Mouse (Mus musculus) heart, postnatal 0 days (tissue): ENCODE results near the gene Ptpdc1.

Experiments used
- CTCF ChIP-seq: IDR thresholded peaks from 2 replicates; pipeline ENCODE4 v1.5.1; 2016; ENCODE audit warnings: antibody characterized with exemption, control low read depth, low read depth
- EP300 ChIP-seq: IDR thresholded peaks from 2 replicates; pipeline ENCODE4 v1.6.1; 2016; ENCODE audit warnings: antibody characterized with exemption, low read depth

DNA sequence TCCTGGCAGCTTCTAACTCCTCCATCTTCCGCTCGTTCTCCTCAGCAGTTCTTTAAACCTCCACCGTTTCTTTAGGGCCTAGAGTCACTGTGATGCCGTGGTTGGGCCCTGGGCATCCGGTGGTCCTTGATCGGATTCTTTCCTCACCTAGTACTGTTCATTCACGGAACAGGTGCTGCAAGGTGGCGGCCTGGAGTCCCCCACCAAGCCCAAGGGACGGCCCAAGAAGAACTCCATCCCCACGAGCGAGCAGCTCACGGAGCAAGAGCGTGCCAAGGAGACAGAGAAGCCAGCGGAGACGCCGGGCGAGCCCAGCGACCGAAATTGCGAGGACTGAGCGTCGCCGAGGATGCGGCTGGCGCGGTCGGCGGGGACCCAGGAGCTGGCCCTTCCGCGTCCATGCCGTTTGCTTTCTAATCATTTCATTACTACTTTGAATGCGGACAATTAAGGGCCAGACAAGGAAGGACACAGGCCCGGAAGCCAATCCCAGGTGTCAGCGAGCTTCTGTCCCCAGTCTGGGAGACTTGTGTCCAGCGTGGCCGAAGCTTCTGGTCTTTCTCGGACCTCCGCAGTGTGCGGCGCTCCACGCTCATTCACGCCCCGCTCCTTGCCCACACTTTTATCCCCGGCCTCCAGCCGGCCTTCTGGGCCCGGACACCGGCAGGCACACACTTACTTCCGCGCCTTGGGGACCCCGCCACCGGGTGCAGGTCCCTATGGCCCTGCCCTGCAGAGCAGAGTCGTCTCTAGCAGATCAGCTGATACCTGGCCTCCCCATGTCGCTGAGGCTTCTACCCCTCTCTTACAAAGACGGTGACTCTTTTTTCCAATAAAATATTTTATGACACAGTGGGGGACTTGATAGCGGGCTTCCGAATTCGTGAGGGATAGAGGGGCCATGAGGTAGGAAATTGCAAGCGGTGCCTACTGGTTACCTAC is 40.5 kb upstream of the Ptpdc1 start:
- TF ChIP-seq EP300 (no peak), CTCF (no peak)
